Mouse (Mus musculus): ENCODE data around the gene Tmem132d.

- TF ChIP-seq CTCF (IDR thresholded peaks at IDR 0.05; ENCODE audit: low read depth): no peak
- no peak for TF ChIP-seq EP300 (IDR thresholded peaks at IDR 0.05; ENCODE audit: low read depth)
Observed at GRCm38 (mm10) chr5:127831791-127832190, 601.1 kb downstream of the Tmem132d start.
